Mouse (Mus musculus) small intestine, adult 2 months (tissue): Measurements from ENCODE around the gene Muc1. TPM values are rescaled to one million over a fixed set of nuclear protein-coding genes. Genes with fewer than 3 reads are reported as not detected.

Experiments
- H3K27ac ChIP-seq: fragments of 200-500 bp; 2 replicates; pipeline ENCODE4 v1.5.1; 2012; ENCODE audit warnings: low read depth, low read length, control low read depth, inconsistent platforms; ENCODE audit not compliant: insufficient read depth
- H3K27me3 ChIP-seq: fragments of 200-500 bp; 2 replicates; pipeline ENCODE4 v1.6.1; 2012; ENCODE audit warnings: mild to moderate bottlenecking, moderate library complexity, low read length, inconsistent platforms; ENCODE audit not compliant: control insufficient read depth, insufficient read depth
- H3K36me3 ChIP-seq: fragments of 200-500 bp; 2 replicates; pipeline ENCODE4 v1.6.1; 2012; ENCODE audit warnings: mild to moderate bottlenecking, low read length, control low read depth, inconsistent platforms; ENCODE audit not compliant: control insufficient read depth, insufficient read depth
- H3K4me1 ChIP-seq: fragments of 200-500 bp; 2 replicates; pipeline ENCODE4 v1.6.1; 2012; ENCODE audit warnings: low read length, inconsistent platforms, mixed read lengths; ENCODE audit not compliant: control insufficient read depth, insufficient read depth, insufficient read length
- H3K4me3 ChIP-seq: fragments of 200-500 bp; 2 replicates; pipeline ENCODE4 v1.5.1; 2012; ENCODE audit warnings: low read depth, mild to moderate bottlenecking, control low read depth, inconsistent platforms, low read length, moderate library complexity
- CTCF ChIP-seq: fragments of 200-500 bp; IDR thresholded peaks from 2 replicates; pipeline ENCODE4 v1.5.1; 2012; ENCODE audit warnings: low read depth, mild to moderate bottlenecking, control low read depth, inconsistent platforms, low read length, moderate library complexity, mixed read lengths; ENCODE audit not compliant: insufficient replicate concordance, insufficient read length; ENCODE audit errors: extremely low read depth
- POLR2A ChIP-seq: fragments of 200-500 bp; IDR thresholded peaks from 2 replicates; pipeline ENCODE4 v1.6.1; 2012; ENCODE audit warnings: low read depth, mild to moderate bottlenecking, control low read depth, inconsistent platforms, low read length, moderate library complexity
- WGBS: fragments of 180-500 bp; shearing (Covaris S2); methylation state at CpG from one replicate; pipeline ENCODE4 v1.1.7; 2018; 5-methylcytosine and 5-hydroxymethylcytosine counted together
- polyA plus RNA-seq: library from polyadenylated mRNA; depleted of rRNA; stranded (reverse); fragments of >200 nt; gene quantifications from 2 replicates; pipeline ENCODE4 v1.2.3, GENCODE M21; 2012

Muc1 gene
- polyA plus RNA-seq, 1 experiment = 0.76 TPM

GRCm38 (mm10) chr3:89270051-89270755, 41.3 kb downstream of the Muc1 start, which contains the start of gene Slc50a1:
Gene Slc50a1 (minus strand): TSS chr3:89270570.
- peaks cover 15% of the 10 kb centered on the region for H3K4me1 ChIP-seq
- peak within 1 kb of the TSS; percentile 75 for H3K27ac ChIP-seq
- H3K36me3 ChIP-seq = peaks cover 18% of the 10 kb centered on the region
- peak within 1 kb of the TSS; percentile 81 for H3K4me3 ChIP-seq
- H3K27me3 ChIP-seq = no peaks in the 10 kb centered on the region
- TF ChIP-seq POLR2A (peak; percentile 76), CTCF (peak; percentile 31; the same call in 1 of the 2 replicates)
- 2% methylated on average over 39 of the region's 39 CpGs for WGBS

DNA sequence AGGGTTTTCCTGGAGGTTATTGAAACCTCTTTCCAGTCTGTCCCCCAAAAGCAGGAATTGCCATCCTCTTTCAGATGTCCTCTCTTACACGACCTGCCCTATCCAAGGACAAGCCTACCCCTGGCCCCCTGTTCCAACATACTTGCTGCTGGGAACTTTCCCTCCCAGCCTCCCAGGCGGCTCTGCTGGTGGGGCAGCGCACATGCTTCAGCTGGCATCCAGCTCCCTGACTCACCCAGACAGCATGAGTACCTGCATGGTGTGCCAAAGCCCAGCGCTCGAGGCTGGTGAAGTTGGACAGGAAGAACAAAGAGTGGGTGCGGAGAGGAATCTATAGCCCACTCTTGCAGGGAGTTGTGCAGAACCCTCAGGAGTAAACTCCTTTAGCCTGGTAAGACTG, 42.0 kb downstream of the Muc1 start:
- H3K4me1 ChIP-seq = peaks cover 17% of the 10 kb centered on the region
- 48% methylated on average over 6 of the region's 6 CpGs for WGBS
- H3K36me3 ChIP-seq = peaks cover 25% of the 10 kb centered on the region
- H3K27ac ChIP-seq = peak overlapping the region; percentile 75
- TF ChIP-seq POLR2A (no peak), CTCF (no peak)
- no peaks in the 10 kb centered on the region for H3K27me3 ChIP-seq
- no peak overlapping the region for H3K4me3 ChIP-seq

DNA sequence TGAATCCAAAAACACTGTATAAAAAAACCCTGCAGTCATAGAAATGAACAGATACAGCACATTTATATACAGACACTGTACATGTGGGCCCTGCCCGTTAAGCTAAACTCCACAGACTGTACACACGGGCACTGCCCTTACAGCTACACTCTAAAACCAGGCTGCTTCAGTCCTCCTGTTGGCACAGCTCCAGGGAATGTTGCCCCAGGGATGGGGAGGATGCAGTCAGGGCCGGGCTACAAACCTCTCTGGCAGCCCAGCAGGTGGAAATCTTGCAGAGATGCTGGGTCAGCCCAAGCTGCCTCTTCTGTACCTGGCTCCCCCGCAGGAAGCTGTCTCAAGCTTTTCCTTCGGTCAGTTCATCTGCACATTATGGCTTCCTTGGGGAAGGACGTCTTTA, 42.9 kb downstream of the Muc1 start:
- WGBS = 58% methylated on average over 6 of the region's 6 CpGs

GRCm38 (mm10) chr3:89276061-89276460, 47.2 kb downstream of the Muc1 start:
- Histone ChIP-seq H3K27ac (peak overlapping the region; percentile 1; the same call in 1 of the 2 replicates), H3K4me3 (peak overlapping the region; percentile 85), H3K36me3 (peaks cover 28% of the 10 kb centered on the region), H3K4me1 (peaks cover 9% of the 10 kb centered on the region), H3K27me3 (no peaks in the 10 kb centered on the region)
- 32% methylated on average over 13 of the region's 13 CpGs for WGBS
- TF ChIP-seq POLR2A (no peak), CTCF (no peak)

More for the DNA sequence above, 42.9 kb downstream of the Muc1 start:
- Histone ChIP-seq H3K27me3 (no peaks in the 10 kb centered on the region), H3K4me1 (peaks cover 20% of the 10 kb centered on the region), H3K27ac (no peak overlapping the region), H3K36me3 (peaks cover 28% of the 10 kb centered on the region), H3K4me3 (no peak overlapping the region)
- TF ChIP-seq CTCF (no peak), POLR2A (no peak)

- H3K27ac ChIP-seq = peak overlapping the region; percentile 88
- H3K4me3 ChIP-seq = peak overlapping the region; percentile 85
- H3K4me1 ChIP-seq = peaks cover 13% of the 10 kb centered on the region
- H3K36me3 ChIP-seq = peaks cover 19% of the 10 kb centered on the region
- no peaks in the 10 kb centered on the region for H3K27me3 ChIP-seq
- WGBS = 23% methylated on average over 14 of the region's 14 CpGs
- TF ChIP-seq CTCF (no peak), POLR2A (no peak)
These were observed 48.6 kb downstream of the Muc1 start for GRCm38 (mm10) chr3:89277281-89278021.

DNA sequence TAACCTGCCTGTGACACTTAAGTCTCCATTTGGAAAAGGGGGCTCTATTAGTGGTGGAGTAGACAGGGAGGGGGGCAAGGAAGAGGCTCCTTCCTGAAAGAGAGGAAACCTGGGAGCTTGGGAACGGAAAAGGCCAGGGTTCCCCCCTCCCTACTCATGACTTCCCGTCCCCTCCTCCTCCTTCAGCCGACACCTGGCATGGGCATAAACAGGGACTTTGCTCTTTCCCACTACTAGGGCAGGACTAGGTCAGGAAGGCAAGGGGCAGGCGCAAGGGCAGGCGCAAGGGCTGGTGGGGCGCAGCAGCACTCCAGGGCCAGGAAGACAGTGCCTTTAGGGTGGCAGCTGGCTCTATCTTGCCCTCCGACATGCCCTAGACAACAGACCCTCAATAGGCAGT, 49.2 kb downstream of the Muc1 start:
- WGBS = 27% methylated on average over 7 of the region's 7 CpGs
- Histone ChIP-seq H3K4me1 (peaks cover 13% of the 10 kb centered on the region), H3K27me3 (no peaks in the 10 kb centered on the region), H3K27ac (peak overlapping the region; percentile 91), H3K4me3 (peak overlapping the region; percentile 85), H3K36me3 (peaks cover 15% of the 10 kb centered on the region)
- TF ChIP-seq CTCF (no peak), POLR2A (peak; percentile 44; the same call in 1 of the 2 replicates)

- peak overlapping the region; percentile 85 for H3K4me3 ChIP-seq
- no peaks in the 10 kb centered on the region for H3K27me3 ChIP-seq
- peak overlapping the region; percentile 91 for H3K27ac ChIP-seq
- H3K36me3 ChIP-seq = peaks cover 15% of the 10 kb centered on the region
- WGBS = 18% methylated on average over 8 of the region's 8 CpGs
- TF ChIP-seq CTCF (no peak), POLR2A (no peak)
- H3K4me1 ChIP-seq = peaks cover 13% of the 10 kb centered on the region
These were observed 49.8 kb downstream of the Muc1 start for GRCm38 (mm10) chr3:89278643-89279042.
